Mouse (Mus musculus) hematopoietic stem cell, adult 5-6 weeks (primary cell): ENCODE measurements at regions not wholly inside any gene's neighbourhood (a gene's known extent, or its start where the extent isn't known, plus 50 kb on each side); places are given as distances from the start of the nearest gene placed in this dataset.

Experiments
- ATAC-seq, 2 experiments: fragments of 125-278 bp in 1 of 2; replicated peaks in 1 of 2; 2 replicates each; pipeline ENCODE4 v1.8.0; 2016 to 2017; ENCODE audit warnings: inconsistent platforms in 2 of 2, mild to moderate bottlenecking in 2 of 2, moderate number of reproducible peaks in 2 of 2, low read depth in 1 of 2, moderate TSS enrichment in 1 of 2; ENCODE audit not compliant: low FRiP score in 2 of 2, poor library complexity in 2 of 2, severe bottlenecking in 2 of 2, insufficient read depth in 1 of 2, low TSS enrichment in 1 of 2

DNA sequence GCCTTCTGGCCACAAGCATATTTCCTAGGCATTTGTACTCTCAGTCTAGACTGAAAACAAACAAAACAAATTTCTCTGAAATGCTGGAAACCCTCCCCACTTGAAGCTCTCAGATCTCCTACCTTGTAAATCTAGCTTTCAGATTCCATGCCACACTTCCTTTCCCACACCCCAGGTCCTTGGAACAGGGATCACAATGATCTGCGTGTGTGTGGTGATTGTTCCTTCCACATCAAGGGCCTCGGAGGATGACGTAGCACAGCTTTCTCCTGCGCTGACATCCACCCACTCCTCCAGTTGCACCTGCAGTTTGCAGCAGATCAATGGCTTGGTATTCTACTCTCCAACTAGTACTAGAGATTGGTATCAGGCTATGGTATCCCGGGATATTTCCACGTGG is 120.7 kb upstream of the Cdkn2b start:
- ATAC-seq = no peak

DNA sequence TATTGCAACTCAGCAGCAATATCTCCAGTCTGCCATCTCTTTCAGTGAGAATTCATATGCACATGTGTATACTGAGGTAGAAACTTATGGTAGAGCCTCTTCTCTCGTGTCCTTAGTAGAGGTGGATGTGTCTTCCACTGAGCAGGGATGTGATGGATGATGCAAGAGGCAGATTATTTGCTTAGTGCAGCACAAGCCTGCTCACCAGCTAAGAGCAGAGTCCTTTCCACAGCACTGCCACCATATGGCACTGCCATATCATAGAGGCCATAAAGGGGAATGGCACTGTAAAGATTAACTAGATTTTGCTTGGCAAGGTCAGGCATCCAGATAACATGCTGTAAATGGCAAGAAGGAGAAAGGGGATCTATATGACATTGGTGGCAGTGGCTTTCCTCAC is 117.6 kb upstream of the Cdkn2b start:
- no peak for ATAC-seq

DNA sequence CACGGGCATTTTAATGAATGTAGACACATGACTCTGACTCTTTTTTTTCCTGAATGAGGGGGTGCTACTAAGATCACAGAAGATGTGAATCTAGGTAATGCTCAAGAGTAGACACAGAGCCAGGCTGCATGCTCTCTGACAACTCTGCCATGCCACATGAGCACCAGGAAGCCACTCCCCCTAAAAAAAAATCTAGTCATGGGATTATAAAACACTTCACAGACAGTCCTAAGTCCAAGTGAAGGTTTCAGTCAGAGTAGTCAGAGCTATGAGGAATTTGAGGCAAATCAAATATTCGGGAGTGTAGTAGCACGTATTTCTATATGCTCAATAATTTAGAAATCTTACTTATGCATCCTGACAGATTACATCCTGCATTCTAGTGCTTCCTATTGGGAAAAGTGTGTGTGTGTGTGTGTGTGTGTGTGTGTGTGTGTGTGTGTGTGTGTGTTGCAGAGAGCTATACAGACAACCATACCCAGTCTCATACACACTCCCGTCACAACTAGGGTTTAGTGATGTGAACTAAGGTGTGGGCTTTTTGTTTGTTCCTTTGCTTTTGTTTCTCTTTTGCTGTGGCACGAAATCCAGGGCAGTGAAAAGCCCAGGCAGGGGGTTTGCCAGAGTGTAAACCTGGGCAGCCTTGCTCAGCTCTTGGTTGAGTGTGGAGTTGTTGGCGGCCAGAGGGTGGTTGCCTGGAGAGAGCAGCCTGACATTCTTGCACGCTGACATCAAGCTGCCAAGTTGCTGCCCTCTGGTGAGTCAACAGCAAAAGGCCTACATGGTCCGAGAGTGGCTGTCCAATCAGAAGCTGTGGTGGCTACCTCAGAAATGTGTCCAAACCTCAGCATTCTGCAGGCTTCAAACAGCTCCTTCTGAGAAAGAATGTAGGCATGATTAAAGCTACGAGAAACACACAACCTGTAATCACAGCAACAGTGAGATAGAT is 116.8 kb upstream of the Cdkn2b start:
- ATAC-seq = no peak

DNA sequence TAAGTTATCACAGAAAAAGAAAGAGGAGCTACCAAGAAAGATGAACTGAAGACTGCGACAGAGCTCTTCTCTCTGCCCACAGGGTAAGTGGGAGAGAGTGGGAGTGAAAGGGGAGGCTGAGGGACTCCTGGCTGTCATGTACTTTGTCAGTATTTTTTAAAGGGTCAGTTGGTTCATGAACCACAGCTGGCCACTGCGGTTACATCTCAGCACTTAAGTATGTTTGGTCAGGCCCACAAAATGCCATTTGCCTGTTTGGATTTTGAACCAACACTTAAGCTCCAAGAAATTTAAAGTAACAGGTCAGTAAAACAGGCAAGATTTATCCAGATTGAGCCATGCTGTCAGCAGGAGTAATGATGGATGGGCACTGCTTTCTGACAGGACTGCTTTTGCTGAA is 115.1 kb upstream of the Cdkn2b start:
- ATAC-seq = no peak

DNA sequence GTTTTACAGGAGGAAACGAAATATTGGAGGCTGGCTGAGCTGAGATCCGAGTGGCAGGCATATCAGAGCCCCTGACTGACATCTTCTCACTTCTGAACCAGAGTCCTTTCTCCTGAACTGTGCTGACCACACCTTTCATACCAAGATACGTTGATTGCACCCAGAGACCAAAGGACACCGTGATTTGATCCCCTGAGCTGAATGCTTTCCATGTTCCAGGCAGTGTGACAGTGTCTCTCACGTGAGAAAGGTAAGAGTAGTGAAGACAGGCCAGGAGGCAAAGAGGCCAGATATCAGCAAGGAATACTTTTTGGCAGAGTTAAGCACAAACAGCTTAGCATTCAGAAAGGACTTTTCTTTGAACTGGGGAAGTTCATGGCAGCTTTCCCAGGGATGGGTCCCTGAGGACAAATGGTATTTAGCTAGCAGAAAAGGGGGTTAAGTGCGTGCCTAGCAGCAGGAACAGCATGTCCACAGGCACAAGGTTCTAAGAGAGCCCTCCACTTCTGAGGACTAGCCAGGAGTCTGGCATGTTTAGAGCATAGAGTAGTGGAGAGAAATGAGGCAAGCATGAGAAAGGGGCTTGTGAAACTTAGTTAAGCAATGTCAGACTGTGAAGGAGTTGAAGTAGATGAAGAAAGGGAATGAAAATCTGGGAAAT is 111.0 kb upstream of the Cdkn2b start:
- ATAC-seq = no peak

DNA sequence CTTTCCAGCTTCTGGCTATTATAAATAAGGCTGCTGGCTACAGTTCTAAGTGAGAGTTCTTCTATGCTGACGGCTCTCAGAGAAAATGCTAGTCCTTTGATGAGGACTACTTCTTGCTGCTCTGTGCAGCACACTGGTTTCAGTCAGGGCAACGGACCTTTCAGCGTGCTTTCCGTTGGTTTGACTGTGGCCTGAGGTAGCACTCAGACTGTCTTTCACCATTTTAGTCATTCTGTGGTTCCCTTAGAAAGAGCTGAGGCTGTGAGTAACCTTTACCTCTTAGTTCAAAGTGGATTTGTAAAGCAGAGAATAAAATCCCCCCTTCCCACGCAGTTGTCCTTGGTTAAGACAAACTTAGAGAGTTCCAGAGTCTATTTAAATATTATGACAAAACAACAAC is 110.0 kb upstream of the Cdkn2b start:
- no peak for ATAC-seq

DNA sequence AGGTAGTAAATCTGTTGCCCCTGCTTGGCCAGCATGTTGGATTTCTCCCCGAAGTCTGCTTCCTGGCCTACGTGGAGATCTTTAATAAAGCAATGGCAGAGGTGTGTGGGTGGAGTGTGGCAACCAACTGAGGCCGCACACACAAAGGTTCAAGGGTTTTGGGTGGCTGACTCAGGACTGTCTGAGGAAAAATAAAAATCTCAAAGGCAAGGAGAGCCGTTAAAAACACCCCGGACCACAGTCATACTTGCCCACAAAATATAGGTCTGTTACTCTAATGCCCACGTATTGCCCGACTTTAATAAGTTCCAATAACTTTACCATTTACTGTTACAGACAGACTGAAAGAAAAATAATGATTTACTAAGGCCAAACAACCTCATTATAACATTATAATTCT is 108.7 kb upstream of the Cdkn2b start:
- ATAC-seq = no peak

DNA sequence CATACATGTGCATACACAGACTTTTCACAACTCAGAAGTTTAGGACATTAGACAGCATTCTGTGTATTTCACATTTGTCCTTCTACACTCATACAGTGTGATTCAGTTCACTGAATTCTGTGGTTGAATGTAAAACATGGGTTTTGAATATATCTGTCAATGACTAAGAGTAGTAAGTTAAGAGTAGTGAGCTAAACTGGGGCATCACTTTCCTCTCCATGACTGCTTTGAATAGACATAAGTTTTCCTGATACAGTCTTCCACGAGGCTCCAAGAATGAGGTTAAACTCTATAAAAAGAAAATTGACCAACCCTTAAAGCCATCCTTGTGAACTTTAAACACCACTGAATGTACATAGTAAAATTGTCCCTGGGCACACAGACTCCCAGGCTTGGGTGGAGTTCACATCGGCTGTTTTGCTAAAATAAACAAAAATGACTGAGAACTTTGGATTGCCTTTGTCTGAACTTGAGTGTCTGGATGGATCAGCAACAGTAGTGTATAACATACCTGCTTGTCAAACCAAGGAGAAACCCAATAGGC is 94.9 kb upstream of the Cdkn2b start:
- ATAC-seq = no peak

DNA sequence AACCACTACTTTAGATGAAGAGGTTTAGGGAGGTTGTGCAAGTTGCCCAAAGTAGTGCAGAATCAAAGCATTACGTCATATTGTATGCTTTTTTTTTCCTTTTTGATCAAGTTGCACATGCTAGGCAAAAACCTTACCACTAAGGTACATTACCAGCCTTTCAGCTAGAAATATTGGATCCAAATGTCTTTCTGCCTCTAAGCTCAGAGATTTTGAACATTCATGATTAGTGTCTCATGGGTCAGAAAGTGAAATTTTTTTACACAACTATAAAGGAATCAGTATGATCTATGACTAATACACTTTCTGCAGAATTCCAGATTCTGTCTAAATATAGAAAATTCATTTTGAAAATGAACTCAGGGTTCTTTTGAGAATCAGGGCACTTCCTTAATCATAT is 92.3 kb upstream of the Cdkn2b start:
- no peak for ATAC-seq

DNA sequence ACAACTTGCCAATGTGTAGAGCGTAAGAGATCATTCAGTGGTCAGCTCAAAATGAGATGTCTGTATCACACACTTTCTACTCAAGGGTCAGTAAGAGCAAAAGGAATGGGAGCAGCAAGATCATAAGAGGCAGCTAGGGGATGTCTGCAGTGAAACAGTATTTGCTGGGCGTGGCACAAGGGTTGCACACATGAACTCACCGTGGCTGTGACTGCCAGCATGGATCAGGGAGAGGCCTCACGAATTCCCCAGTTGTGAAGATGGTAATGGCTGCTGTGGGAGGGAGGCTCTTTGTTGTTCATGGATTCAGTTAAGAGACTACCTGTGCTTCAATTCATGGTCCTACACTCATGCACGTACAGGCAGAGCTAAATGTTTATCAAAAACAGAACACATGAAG is 91.5 kb upstream of the Cdkn2b start:
- no peak for ATAC-seq

DNA sequence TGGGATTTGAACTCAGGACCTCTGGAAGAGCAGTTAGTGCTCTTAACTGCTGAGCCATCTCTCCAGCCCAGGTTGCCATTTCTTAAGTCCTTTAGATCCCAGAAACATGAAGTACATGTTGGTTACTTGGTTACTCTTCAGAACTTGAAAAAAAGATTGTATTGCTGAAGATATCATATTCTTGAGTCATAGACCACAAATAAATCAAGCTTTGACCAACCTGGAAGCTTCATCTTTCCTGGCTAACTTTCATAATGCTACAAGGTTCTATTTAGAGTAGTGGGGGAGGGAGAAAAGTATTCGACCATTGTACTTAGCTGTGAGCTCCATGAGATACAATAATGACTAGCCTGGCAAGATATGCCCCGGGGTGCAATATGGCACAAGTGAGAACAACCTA is 90.9 kb upstream of the Cdkn2b start:
- no peak for ATAC-seq

DNA sequence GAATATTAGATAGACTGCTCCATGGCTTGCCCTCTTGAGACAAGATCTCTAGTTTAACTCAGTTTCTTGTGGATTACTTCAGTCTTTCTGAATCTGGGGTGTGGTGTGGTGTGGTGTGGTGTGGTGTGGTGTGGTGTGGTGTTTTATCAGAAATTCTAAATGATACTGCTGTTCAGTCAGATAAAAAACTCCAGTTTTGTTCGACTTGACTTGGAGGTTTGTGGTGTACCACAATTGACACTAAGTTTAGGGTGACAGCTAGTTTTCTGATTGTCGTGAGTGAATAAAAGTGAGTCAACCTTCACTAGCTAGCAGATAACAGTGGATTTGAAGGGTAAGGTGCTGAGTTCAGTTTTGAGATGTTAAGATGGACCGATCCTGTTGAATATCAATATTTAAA is 89.5 kb upstream of the Cdkn2b start:
- ATAC-seq = no peak

DNA sequence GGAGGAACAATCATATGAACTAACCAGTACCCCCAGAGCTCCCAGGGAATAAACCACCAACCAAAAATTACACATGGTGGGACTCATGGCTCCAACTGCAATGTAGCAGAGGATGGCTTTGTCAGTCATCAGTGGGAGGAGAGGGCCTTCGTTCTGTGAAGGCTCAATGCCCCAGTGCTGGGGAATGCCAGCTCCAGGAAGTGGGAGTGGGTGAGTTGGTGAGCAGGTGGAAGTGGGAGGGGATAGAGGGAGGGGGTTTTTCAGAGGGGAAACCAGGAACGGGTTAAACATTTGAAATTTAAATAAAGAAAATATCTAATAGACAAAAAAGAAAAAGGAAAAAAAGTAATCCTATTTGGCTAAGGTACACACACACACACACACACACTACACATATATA is 88.4 kb upstream of the Cdkn2b start:
- no peak for ATAC-seq

DNA sequence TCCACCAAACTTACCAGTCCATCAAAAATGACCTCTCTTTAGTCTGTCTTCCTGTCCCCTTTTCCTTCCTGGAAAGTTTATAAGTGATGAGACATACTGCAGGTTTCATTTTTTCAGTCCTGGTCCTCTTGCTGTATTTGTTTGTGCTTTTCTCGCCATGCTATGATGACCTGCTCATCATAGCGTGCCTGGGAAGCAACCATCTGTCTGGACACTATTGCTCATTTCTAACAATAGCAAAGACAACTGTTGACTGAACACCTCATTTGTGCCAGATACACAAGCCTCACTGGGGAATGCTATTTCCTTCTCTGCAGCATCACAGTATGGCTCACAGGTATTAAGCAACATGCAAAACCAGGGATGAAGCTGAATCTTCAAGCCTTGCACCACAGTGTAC is 85.2 kb upstream of the Cdkn2b start:
- ATAC-seq = no peak

DNA sequence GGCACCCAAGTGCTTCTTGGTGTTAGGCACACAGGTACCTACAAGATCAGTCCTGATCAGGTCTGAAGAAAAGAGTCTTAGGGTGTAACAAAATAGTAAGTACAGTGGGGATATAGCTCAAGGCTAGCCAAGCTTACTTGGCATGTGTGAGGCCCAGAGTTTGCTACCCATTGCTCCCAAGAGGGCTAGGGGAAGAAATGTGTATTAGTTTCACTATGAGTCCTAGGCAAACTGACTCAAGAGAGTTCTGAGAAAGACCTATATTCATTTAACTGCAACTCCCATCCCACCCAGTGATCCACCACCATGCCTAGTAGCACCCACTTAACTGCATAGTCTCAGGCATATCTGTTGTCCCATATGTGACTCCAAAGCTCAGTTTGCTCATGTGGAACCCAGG is 84.5 kb upstream of the Cdkn2b start:
- ATAC-seq = no peak

DNA sequence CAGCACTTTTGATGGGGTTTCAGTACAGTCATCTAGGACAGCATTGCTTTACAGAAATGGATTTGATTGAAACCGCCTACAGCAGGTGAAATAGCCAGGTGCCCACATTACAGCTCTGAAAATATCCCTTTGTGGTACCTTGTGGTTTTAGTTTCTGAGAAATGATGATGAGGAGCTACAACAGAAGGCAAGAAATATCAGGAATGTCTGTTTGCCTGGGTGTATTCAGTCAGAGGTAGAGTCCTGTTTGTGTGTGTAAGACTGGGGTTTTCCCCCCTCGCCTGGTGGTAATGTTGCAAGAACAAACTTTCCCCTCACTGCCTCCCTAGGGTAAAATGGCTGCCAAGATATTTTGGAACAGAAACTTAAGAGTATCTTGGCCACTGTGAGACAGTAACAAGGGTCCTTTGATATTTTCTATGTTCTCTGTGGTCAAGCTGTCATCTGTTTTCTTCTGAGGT is 82.4 kb upstream of the Cdkn2b start:
- no peak for ATAC-seq

DNA sequence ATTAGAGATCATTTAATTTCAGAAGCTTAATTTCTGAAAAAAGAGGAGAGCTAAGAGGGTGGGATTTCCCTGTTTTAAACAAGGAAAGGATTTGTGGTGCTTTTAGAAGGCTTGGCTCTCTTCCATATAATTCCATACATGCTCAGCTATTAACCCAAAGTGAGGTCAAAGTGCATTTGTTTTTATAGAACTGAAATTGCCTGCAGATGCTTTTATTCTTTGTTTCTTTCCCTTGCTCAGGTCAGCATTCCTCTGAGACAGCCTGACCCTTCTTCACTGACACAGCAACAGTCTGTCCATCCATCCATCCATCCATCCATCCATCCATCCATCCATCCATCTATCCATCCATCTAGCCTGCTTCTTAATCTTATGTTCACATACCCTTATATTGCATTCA is 82.0 kb upstream of the Cdkn2b start:
- ATAC-seq = no peak

DNA sequence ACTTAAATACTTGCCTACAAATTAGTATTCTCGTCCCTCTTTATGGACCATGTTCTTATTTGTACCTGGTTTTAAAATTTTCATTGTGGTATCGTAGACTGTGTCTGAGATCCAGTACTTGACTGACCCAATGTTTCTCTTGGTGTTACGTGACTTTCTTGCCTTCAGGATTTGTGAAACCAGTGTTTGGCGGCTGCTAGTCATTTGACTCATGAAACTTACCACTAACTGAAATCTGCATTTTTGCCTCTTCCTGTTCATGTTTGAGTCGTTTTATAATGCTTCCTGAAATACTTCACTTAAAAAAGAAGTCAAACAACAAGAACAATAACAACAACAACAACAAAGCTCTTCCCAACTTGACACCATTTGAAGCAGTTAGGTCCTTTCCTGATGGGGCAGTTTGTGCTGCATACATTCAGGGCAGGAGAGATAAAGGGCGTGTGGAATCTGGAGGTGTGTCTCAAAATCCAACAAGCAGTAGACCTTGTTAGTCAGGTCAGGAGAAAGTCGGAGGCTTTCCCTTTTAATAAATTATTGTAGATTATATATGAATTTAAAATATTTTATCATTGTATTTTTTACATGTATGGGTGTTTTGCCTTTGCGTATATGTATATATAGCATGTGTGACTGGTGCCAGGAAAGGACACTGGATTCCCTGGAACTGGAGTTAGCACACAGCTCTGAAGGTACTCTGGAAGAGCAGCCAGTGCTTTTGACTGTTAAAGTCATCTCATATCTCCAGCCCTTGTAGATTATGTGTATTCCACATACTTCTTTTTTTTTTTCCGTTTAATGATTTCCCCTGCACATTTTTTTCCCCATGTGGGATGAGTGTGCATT is 80.8 kb upstream of the Cdkn2b start:
- no peak for ATAC-seq
